Mouse (Mus musculus): ENCODE data around the gene Ccl12. TPM values are rescaled to one million over a fixed set of nuclear protein-coding genes. Genes with fewer than 3 reads are reported as not detected.

Gene Ccl12
- polyA plus RNA-seq, 1 experiment from 2014 or later = 1.8 TPM

DNA sequence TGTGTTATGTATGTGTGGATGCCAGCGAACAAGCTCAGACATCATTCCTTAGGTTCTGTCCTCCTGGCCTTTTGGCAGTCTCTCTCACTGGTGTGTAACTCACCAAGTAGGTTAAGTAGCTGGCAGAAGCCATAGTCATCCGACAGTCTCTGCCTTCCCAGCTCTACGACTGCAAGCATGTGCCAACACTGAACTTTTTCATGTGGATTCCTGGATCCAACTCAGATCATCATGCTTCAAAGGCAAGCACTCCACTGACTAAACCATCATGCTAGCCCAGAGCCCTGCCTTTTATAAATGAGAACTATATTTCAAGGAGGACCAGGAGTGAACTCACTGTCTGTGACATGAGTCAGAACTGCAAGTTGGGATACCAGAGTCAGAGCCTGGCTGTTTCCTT is 28.0 kb upstream of the Ccl12 start:
- Histone ChIP-seq H3K4me2 (ENCODE audit: low read length) (no peak overlapping the region), H3K36me3 (ENCODE audit: control insufficient read depth, insufficient read depth, low read length) (no peaks in the 10 kb centered on the region), H3K4me3 (ENCODE audit: low read depth, low read length) (no peak overlapping the region), H3K27ac (ENCODE audit: low read depth, low read length) (no peak overlapping the region), H3K9ac (ENCODE audit: low read length) (no peak overlapping the region), H3K27me3 (replicated peaks; ENCODE audit: control insufficient read depth, insufficient read depth, low read length) (no peaks in the 10 kb centered on the region), H3K9me3 (replicated peaks; ENCODE audit: control insufficient read depth, low read length) (no peaks in the 10 kb centered on the region), H3K4me1 (ENCODE audit: control insufficient read depth, insufficient read depth, low read length) (no peaks in the 10 kb centered on the region)
- ATAC-seq (no peak), DNase-seq (ENCODE audit: low spot score) (no peak)
- 79% methylated on average over 3 of the region's 3 CpGs for WGBS

DNA sequence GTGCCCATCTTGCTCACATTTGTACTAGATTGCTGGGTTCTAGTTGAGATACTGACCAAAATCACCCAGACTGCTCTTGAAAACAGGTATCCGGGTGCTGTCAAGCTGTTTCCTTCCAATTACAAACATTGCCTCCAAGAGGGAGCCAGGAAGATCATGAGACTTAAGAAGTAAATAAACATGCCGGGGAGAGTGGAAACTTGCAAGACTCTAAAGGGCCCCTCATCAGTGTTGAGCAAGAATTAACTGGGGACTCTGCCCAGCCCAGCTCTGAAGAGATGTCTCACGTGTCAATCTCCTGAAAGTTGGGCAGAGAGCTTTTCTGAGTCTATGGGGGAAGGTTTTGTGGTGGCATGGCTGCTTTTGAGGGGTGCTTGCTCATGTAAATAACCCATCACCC is 24.6 kb upstream of the Ccl12 start:
- H3K27me3 ChIP-seq (replicated peaks; ENCODE audit: control insufficient read depth, insufficient read depth, low read length) = no peaks in the 10 kb centered on the region
- H3K27ac ChIP-seq (ENCODE audit: low read depth, low read length) = no peak overlapping the region
- WGBS = 80% methylated on average over 3 of the region's 3 CpGs
- no peak for DNase-seq (ENCODE audit: low spot score)
- ATAC-seq = no peak
- no peak overlapping the region for H3K9ac ChIP-seq (ENCODE audit: low read length)
- H3K4me2 ChIP-seq (ENCODE audit: low read length) = no peak overlapping the region
- no peaks in the 10 kb centered on the region for H3K9me3 ChIP-seq (replicated peaks; ENCODE audit: control insufficient read depth, low read length)
- H3K4me1 ChIP-seq (ENCODE audit: control insufficient read depth, insufficient read depth, low read length) = no peaks in the 10 kb centered on the region
- H3K36me3 ChIP-seq (ENCODE audit: control insufficient read depth, insufficient read depth, low read length) = no peaks in the 10 kb centered on the region
- no peak overlapping the region for H3K4me3 ChIP-seq (ENCODE audit: low read depth, low read length)

DNA sequence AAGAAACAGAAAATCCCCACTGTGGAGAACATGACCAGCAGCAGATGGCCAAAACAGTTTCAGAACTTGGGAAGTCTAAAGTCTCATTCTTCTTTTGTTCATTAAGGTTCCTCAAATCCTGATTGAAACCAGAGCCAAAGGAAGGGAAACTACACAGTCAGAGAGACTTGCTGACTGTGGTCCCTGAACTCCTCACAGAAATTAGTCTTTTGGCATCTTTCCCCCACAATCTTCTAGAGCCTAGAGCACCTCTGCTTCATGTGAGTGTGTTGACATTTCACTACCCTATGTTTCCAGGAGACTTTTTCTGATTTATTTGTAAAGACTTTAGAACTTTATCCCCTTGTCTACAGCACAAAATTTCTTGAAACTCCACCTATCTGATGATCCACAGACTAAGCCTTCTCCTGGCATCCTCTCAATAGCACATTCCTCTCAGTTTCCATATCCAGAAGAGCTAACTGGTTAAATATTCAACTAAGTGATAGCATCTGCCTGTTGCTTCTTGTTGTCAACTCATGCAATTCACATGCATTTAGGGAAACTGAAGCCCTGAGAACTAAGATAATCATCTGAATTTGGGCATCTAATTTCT is 23.4 kb upstream of the Ccl12 start:
- Histone ChIP-seq H3K27me3 (replicated peaks; ENCODE audit: control insufficient read depth, insufficient read depth, low read length) (no peaks in the 10 kb centered on the region), H3K4me3 (ENCODE audit: low read depth, low read length) (no peak overlapping the region), H3K9ac (ENCODE audit: low read length) (no peak overlapping the region), H3K36me3 (ENCODE audit: control insufficient read depth, insufficient read depth, low read length) (no peaks in the 10 kb centered on the region), H3K9me3 (replicated peaks; ENCODE audit: control insufficient read depth, low read length) (no peaks in the 10 kb centered on the region), H3K4me2 (ENCODE audit: low read length) (no peak overlapping the region), H3K27ac (ENCODE audit: low read depth, low read length) (no peak overlapping the region), H3K4me1 (ENCODE audit: control insufficient read depth, insufficient read depth, low read length) (no peaks in the 10 kb centered on the region)
- no peak for ATAC-seq
- no peak for DNase-seq (ENCODE audit: low spot score)

DNA sequence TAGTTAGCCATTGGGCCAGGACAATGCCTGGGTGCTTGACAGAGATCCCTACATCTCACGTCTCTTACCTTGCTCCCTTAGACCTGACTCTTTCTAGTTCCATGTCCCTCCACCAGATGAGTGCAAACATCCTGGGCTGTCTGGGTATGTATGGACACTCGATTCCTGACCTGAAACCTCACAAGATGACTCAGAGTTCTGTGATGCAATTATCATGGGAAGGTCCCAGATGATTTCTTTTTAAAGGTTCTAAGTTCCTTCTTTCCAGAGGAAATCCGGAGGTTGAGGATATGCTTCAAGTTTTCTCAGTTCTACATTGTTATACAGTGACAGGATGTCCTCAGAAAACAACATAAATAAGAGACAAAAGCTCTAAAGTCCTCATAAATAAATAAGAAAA is 20.8 kb upstream of the Ccl12 start:
- no peaks in the 10 kb centered on the region for H3K9me3 ChIP-seq (replicated peaks; ENCODE audit: control insufficient read depth, low read length)
- no peak overlapping the region for H3K27ac ChIP-seq (ENCODE audit: low read depth, low read length)
- no peaks in the 10 kb centered on the region for H3K36me3 ChIP-seq (ENCODE audit: control insufficient read depth, insufficient read depth, low read length)
- ATAC-seq = no peak
- H3K27me3 ChIP-seq (replicated peaks; ENCODE audit: control insufficient read depth, insufficient read depth, low read length) = no peaks in the 10 kb centered on the region
- 87% methylated on average over 3 of the region's 3 CpGs for WGBS
- no peaks in the 10 kb centered on the region for H3K4me1 ChIP-seq (ENCODE audit: control insufficient read depth, insufficient read depth, low read length)
- no peak for DNase-seq (ENCODE audit: low spot score)
- H3K4me3 ChIP-seq (ENCODE audit: low read depth, low read length) = no peak overlapping the region
- no peak overlapping the region for H3K9ac ChIP-seq (ENCODE audit: low read length)
- no peak overlapping the region for H3K4me2 ChIP-seq (ENCODE audit: low read length)

DNA sequence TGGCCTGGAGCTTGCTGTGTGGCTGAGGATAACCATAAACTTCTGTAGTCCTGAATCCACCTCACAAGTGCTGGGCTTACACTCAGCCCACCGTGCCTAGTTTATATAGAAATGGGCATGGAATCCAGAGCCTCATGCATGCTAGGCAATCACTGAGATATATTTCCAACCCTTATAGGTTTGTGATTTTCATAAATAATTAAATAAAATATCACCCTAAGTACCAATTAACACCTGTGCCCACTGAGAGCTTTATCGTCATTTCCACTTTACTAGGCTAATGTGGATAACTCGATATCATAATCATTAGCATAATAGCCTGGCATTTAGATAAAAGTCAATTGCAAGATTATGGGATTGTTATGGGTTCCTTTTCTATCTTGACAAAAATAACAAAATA is 17.3 kb upstream of the Ccl12 start:
- Histone ChIP-seq H3K27me3 (replicated peaks; ENCODE audit: control insufficient read depth, insufficient read depth, low read length) (no peaks in the 10 kb centered on the region), H3K9ac (ENCODE audit: low read length) (no peak overlapping the region), H3K9me3 (replicated peaks; ENCODE audit: control insufficient read depth, low read length) (no peaks in the 10 kb centered on the region), H3K27ac (ENCODE audit: low read depth, low read length) (no peak overlapping the region), H3K36me3 (ENCODE audit: control insufficient read depth, insufficient read depth, low read length) (no peaks in the 10 kb centered on the region), H3K4me2 (ENCODE audit: low read length) (no peak overlapping the region), H3K4me1 (ENCODE audit: control insufficient read depth, insufficient read depth, low read length) (no peaks in the 10 kb centered on the region), H3K4me3 (ENCODE audit: low read depth, low read length) (no peak overlapping the region)
- 88% methylated on average over 3 of the region's 3 CpGs for WGBS
- DNase-seq (ENCODE audit: low spot score) = no peak
- ATAC-seq = no peak

DNA sequence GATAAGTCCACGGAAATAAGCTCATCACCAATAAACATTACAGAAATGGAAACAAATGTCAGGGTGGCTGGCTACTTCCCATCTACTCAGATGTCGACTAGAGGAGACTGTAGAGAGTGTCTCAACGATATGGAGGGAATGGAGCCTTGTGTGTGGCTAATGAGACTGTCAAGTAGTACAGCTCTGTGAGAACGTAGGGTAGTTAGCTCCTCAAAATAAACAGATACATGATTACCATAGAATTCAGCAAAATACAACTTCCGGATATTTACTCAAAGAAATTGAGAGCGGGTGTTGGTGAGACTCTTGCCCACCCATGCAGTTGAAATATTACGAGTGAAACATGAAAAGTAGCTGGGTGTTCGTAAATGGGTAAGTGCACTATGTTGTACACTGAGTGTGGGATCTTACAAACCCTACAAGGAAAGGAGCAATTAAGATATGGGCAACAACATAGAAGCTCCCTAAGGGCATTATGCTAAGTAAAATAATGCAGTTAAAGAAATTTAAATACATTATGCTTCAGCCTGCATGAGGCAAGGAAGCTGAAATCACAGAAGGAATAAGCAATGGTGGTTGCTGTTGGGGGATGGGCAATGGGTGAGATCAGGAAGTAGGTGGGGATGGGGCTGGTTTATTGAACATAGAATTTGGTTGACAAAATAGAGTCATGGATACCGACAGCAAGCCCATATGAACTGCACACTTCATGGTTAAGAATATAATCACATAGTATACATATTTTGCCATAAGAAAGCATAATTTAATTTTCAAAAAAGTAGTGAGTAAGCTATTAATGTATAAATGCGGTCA is 1.9 kb upstream of the Ccl12 start:
- WGBS = 86% methylated on average over 10 of the region's 10 CpGs
- no peak overlapping the region for H3K27ac ChIP-seq (ENCODE audit: low read depth, low read length)
- DNase-seq (ENCODE audit: low spot score) = no peak
- no peaks in the 10 kb centered on the region for H3K4me1 ChIP-seq (ENCODE audit: control insufficient read depth, insufficient read depth, low read length)
- no peak overlapping the region for H3K4me2 ChIP-seq (ENCODE audit: low read length)
- H3K27me3 ChIP-seq (replicated peaks; ENCODE audit: control insufficient read depth, insufficient read depth, low read length) = no peaks in the 10 kb centered on the region
- H3K4me3 ChIP-seq (ENCODE audit: low read depth, low read length) = no peak overlapping the region
- no peaks in the 10 kb centered on the region for H3K9me3 ChIP-seq (replicated peaks; ENCODE audit: control insufficient read depth, low read length)
- no peak overlapping the region for H3K9ac ChIP-seq (ENCODE audit: low read length)
- H3K36me3 ChIP-seq (ENCODE audit: control insufficient read depth, insufficient read depth, low read length) = no peaks in the 10 kb centered on the region
- no peak for ATAC-seq

DNA sequence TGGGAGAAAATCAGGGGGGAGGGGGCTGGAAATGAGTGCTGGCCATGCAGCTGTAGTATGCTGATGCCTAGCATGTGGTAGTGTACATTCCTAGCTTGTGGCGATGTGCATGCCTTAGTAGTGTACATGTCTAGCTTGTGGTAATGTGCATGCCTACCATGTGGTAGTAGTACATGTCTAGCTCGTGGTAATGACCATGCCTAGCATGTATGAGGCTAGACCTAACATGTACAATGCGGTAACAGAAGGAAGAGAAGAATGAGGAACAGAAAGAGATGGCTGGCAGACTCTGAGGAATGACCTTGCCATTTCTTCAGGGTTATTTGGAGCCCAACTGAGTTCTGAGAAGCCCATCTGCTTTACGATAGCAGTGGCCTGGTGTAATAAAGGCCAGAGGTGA is 558 bp upstream of the Ccl12 start:
- WGBS = 87% methylated on average over 4 of the region's 4 CpGs
- Histone ChIP-seq H3K27me3 (replicated peaks; ENCODE audit: control insufficient read depth, insufficient read depth, low read length) (no peaks in the 10 kb centered on the region), H3K9me3 (replicated peaks; ENCODE audit: control insufficient read depth, low read length) (no peaks in the 10 kb centered on the region), H3K4me1 (ENCODE audit: control insufficient read depth, insufficient read depth, low read length) (no peaks in the 10 kb centered on the region), H3K27ac (ENCODE audit: low read depth, low read length) (no peak overlapping the region), H3K4me2 (ENCODE audit: low read length) (no peak overlapping the region), H3K9ac (ENCODE audit: low read length) (no peak overlapping the region), H3K4me3 (ENCODE audit: low read depth, low read length) (no peak overlapping the region), H3K36me3 (ENCODE audit: control insufficient read depth, insufficient read depth, low read length) (no peaks in the 10 kb centered on the region)
- ATAC-seq = no peak
- no peak for DNase-seq (ENCODE audit: low spot score)

DNA sequence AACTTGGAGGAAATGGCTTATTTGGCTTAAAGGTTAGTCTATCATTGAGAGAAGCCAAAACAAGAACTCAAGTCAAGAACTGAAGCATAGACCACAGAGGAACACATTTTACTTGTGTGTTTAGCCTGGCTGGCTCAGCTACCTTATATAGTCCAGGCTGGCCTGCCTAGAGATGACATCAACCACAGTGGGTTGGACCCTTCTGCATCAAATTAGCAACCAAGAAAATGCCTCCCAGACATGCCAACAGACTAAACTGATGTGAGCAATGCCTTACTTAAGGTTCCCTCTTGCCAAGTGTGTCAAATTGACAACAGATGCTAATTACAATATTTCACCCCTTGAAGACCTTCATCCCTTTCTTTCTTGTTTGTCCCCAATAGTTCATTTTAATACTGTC is 8.0 kb downstream of the Ccl12 start:
- no peaks in the 10 kb centered on the region for H3K9me3 ChIP-seq (replicated peaks; ENCODE audit: control insufficient read depth, low read length)
- H3K36me3 ChIP-seq (ENCODE audit: control insufficient read depth, insufficient read depth, low read length) = no peaks in the 10 kb centered on the region
- no peak overlapping the region for H3K9ac ChIP-seq (ENCODE audit: low read length)
- H3K4me2 ChIP-seq (ENCODE audit: low read length) = no peak overlapping the region
- no peak for ATAC-seq
- H3K4me3 ChIP-seq (ENCODE audit: low read depth, low read length) = no peak overlapping the region
- H3K4me1 ChIP-seq (ENCODE audit: control insufficient read depth, insufficient read depth, low read length) = no peaks in the 10 kb centered on the region
- H3K27me3 ChIP-seq (replicated peaks; ENCODE audit: control insufficient read depth, insufficient read depth, low read length) = no peaks in the 10 kb centered on the region
- no peak for DNase-seq (ENCODE audit: low spot score)
- H3K27ac ChIP-seq (ENCODE audit: low read depth, low read length) = no peak overlapping the region

DNA sequence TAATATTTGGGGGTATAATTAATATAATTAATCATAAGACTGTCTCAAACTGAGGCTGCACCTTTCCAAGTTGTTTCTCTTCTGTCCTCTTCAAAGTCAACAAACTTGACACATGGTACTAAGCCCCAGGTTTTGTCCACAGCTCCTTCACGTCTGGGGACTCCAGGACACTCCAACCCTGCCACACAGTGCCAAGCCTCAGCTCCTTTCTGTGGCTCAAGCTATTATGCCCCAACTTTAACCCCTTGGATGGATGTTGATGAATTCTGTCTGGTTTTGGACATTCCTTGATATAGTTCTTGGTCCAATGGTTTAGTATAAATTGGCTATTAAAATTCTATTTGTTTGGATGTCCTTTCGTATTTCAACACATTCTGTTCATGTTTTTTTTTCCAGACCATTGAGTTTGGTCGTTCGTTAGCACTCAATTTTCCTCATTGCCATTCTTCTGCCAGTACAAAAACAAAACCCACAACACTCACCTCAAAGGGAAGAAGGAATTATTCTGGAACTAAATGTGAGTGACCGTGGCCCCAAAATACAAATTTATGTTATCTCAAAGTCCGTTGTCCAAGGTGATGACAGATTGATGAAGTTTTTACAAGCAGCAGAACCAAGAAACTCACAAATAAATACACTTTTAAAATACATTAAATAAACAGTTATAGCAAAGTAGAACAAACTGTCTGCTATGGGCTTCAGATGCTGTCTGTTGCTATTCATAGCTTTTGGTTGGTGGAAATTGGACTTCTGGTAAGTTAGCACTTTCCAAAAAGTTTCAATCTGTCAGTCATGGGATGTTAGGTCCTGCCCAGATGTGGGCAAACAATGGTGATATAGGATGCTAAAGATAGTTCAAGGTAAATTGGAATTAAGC is 9.0 kb downstream of the Ccl12 start:
- Histone ChIP-seq H3K27ac (ENCODE audit: low read depth, low read length) (no peak overlapping the region), H3K4me1 (ENCODE audit: control insufficient read depth, insufficient read depth, low read length) (no peaks in the 10 kb centered on the region), H3K9me3 (replicated peaks; ENCODE audit: control insufficient read depth, low read length) (no peaks in the 10 kb centered on the region), H3K36me3 (ENCODE audit: control insufficient read depth, insufficient read depth, low read length) (no peaks in the 10 kb centered on the region), H3K4me2 (ENCODE audit: low read length) (no peak overlapping the region), H3K4me3 (ENCODE audit: low read depth, low read length) (no peak overlapping the region), H3K9ac (ENCODE audit: low read length) (no peak overlapping the region), H3K27me3 (replicated peaks; ENCODE audit: control insufficient read depth, insufficient read depth, low read length) (no peaks in the 10 kb centered on the region)
- WGBS = 41% methylated on average over 6 of the region's 6 CpGs
- DNase-seq (ENCODE audit: low spot score) (no peak), ATAC-seq (no peak)

All from forebrain, embryonic 14.5 days (tissue).